Mouse (Mus musculus): ENCODE results near the gene Oas1g.
A peak's percentile ranks its signal among the peaks of the same experiment; 100 is the strongest.

DNA sequence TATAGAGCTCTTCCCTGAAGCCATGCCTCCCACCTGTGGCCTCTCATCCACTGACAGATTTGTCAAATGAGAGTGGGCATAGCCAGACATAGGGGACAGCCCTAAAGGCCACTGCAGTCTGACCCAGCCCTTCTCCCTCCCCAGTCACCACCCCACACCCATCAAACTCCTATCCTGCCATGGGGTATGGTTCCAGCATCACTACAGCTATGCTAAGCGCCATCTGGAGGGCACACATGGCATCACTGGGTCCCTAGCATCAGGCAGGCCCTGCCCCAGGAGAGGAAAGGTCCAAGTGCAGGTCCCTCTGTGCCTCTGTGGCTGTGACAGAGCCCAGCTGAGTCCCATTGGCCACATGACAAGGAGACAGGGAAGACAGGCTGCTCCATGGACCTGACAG lies 39.6 kb upstream of the Oas1g start:
- TF ChIP-seq CTCF (IDR thresholded peaks at IDR 0.05; ENCODE audit: insufficient read depth, low read length) (peak; percentile 11; the same call in 1 of the 2 replicates), POLR2A (IDR thresholded peaks at IDR 0.05; ENCODE audit: borderline replicate concordance, extremely low read depth, low read depth, low read length) (no peak)

All from lung, adult 2 months (tissue).